Comparison of ENCODE assay signal across 18 mouse cellular contexts in genomic region chr10:37404407-37404806, GRCm38 (mm10).
DNase-seq lines count a peak whose midpoint lies in the region; ATAC-seq and TF ChIP-seq lines count a peak whose summit lies in the region.
"Had no signal": no experiment of that assay in that cellular context is flagged by ENCODE, and none has a peak within 500 bp of the region (broad histone marks: within the 10 kb centered on the region; RNA-seq: fewer than 3 reads in every experiment).

No protein-coding gene starts in this region.

- no peak overlapping the region for H3K27ac ChIP-seq in forebrain, embryonic 14.5 days (ENCODE audit: low read depth, low read length)
- no peak overlapping the region for H3K27ac ChIP-seq in forebrain, postnatal 0 days (ENCODE audit: low read depth, low read length)
- no peak overlapping the region for H3K27ac ChIP-seq in forebrain, embryonic 16.5 days (ENCODE audit: low read length)
- H3K27ac ChIP-seq in forebrain, embryonic 10.5 days: no peak overlapping the region
- H3K27ac ChIP-seq: embryonic facial prominence, embryonic 13.5 days; embryonic facial prominence, embryonic 15.5 days; gastrocnemius, adult 2 months had no signal

- no peak overlapping the region for H3K4me2 ChIP-seq in forebrain, embryonic 14.5 days (ENCODE audit: low read length)
- no peak overlapping the region for H3K4me2 ChIP-seq in forebrain, postnatal 0 days (ENCODE audit: low read depth)
- no peak overlapping the region for H3K4me2 ChIP-seq in forebrain, embryonic 16.5 days (ENCODE audit: low read length)
- H3K4me2 ChIP-seq: embryonic facial prominence, embryonic 13.5 days; embryonic facial prominence, embryonic 15.5 days had no signal

- no peak overlapping the region for H3K4me3 ChIP-seq in forebrain, embryonic 14.5 days (ENCODE audit: low read depth, low read length)
- H3K4me3 ChIP-seq in forebrain, postnatal 0 days (ENCODE audit: low read depth, low read length): no peak overlapping the region
- H3K4me3 ChIP-seq in forebrain, embryonic 16.5 days (replicated peaks; ENCODE audit: low read length): no peak overlapping the region
- no peak overlapping the region for H3K4me3 ChIP-seq in forebrain, embryonic 10.5 days
- H3K4me3 ChIP-seq: embryonic facial prominence, embryonic 13.5 days; embryonic facial prominence, embryonic 15.5 days; erythroblast, embryonic 14.5 days; gastrocnemius, adult 2 months had no signal

- no peak for TF ChIP-seq CTCF in forebrain, postnatal 0 days (IDR thresholded peaks at IDR 0.05; ENCODE audit: low read depth)

- peak; percentile 58 for DNase-seq in forebrain, embryonic 14.5 days (ENCODE audit: low spot score)
- DNase-seq in forebrain, postnatal 0 days: no peak
- no peak for DNase-seq in forebrain, embryonic 10.5 days (ENCODE audit: extremely low spot score, low spot score)
- no peak for DNase-seq in cerebellum, adult 11-12 months
- DNase-seq: adrenal gland, adult 2 months; adrenal gland, postnatal 10 days; adrenal gland, postnatal 25 days; cerebellum, adult 18-20 months; cerebellum, adult 8-10 months; cerebellum, adult 9-11 months; cerebellum, postnatal 14 days; cerebellum, postnatal 36 days; embryo, embryonic 11 days; gastrocnemius, adult 2 months had no signal

- H3K4me1 ChIP-seq in forebrain, embryonic 14.5 days (ENCODE audit: control insufficient read depth, insufficient read depth, low read length): peaks cover 11% of the 10 kb centered on the region; the same call in 1 of the 2 replicates
- H3K4me1 ChIP-seq in forebrain, postnatal 0 days (ENCODE audit: insufficient read depth): no peaks in the 10 kb centered on the region
- H3K4me1 ChIP-seq in forebrain, embryonic 16.5 days (replicated peaks; ENCODE audit: control insufficient read depth, insufficient read depth, low read length): peaks cover 9% of the 10 kb centered on the region
- H3K4me1 ChIP-seq in forebrain, embryonic 10.5 days: peaks cover 14% of the 10 kb centered on the region

- H3K27me3 ChIP-seq in forebrain, embryonic 14.5 days (replicated peaks; ENCODE audit: control insufficient read depth, insufficient read depth, low read length): no peaks in the 10 kb centered on the region
- no peaks in the 10 kb centered on the region for H3K27me3 ChIP-seq in forebrain, postnatal 0 days (ENCODE audit: insufficient read depth, low read length)
- no peaks in the 10 kb centered on the region for H3K27me3 ChIP-seq in forebrain, embryonic 16.5 days (replicated peaks; ENCODE audit: control insufficient read depth, insufficient read depth, low read length)
- H3K27me3 ChIP-seq in forebrain, embryonic 10.5 days (ENCODE audit: poor library complexity, severe bottlenecking): no peaks in the 10 kb centered on the region
- H3K27me3 ChIP-seq: embryonic facial prominence, embryonic 13.5 days; embryonic facial prominence, embryonic 15.5 days had no signal

- H3K36me3 ChIP-seq in forebrain, embryonic 14.5 days (ENCODE audit: control insufficient read depth, insufficient read depth, low read length): no peaks in the 10 kb centered on the region
- no peaks in the 10 kb centered on the region for H3K36me3 ChIP-seq in forebrain, postnatal 0 days (ENCODE audit: insufficient read depth)
- no peaks in the 10 kb centered on the region for H3K36me3 ChIP-seq in forebrain, embryonic 16.5 days (ENCODE audit: control insufficient read depth, insufficient read depth)
- H3K36me3 ChIP-seq in forebrain, embryonic 10.5 days (replicated peaks): no peaks in the 10 kb centered on the region
- H3K36me3 ChIP-seq: embryonic facial prominence, embryonic 13.5 days; embryonic facial prominence, embryonic 15.5 days had no signal

- H3K9me3 ChIP-seq in forebrain, embryonic 14.5 days (replicated peaks; ENCODE audit: control insufficient read depth, low read length): no peaks in the 10 kb centered on the region
- H3K9me3 ChIP-seq in forebrain, postnatal 0 days (ENCODE audit: low read length): no peaks in the 10 kb centered on the region
- H3K9me3 ChIP-seq in forebrain, embryonic 16.5 days (ENCODE audit: control insufficient read depth, low read length): no peaks in the 10 kb centered on the region
- no peaks in the 10 kb centered on the region for H3K9me3 ChIP-seq in forebrain, embryonic 10.5 days
- H3K9me3 ChIP-seq: embryonic facial prominence, embryonic 13.5 days; embryonic facial prominence, embryonic 15.5 days had no signal

- ATAC-seq in forebrain, embryonic 14.5 days: no peak
- ATAC-seq in forebrain, postnatal 0 days: no peak
- ATAC-seq in forebrain, embryonic 16.5 days: peak; percentile 22; the same call in 1 of the 2 replicates

- H3K9ac ChIP-seq in forebrain, embryonic 14.5 days (ENCODE audit: low read length): no peak overlapping the region
- H3K9ac ChIP-seq in forebrain, postnatal 0 days: no peak overlapping the region
- no peak overlapping the region for H3K9ac ChIP-seq in forebrain, embryonic 16.5 days (replicated peaks; ENCODE audit: low read depth, low read length)
- H3K9ac ChIP-seq: embryonic facial prominence, embryonic 13.5 days; embryonic facial prominence, embryonic 15.5 days had no signal
